Mouse (Mus musculus): ENCODE measurements around the gene Chchd6.
A peak's percentile ranks its signal among the peaks of the same experiment; 100 is the strongest.

Chchd6 gene

GRCm38 (mm10) chr6:89585696-89586095 lies 9.8 kb downstream of the Chchd6 start:
- DNase-seq (ENCODE audit: low spot score in 2 of 2): no peak

DNA sequence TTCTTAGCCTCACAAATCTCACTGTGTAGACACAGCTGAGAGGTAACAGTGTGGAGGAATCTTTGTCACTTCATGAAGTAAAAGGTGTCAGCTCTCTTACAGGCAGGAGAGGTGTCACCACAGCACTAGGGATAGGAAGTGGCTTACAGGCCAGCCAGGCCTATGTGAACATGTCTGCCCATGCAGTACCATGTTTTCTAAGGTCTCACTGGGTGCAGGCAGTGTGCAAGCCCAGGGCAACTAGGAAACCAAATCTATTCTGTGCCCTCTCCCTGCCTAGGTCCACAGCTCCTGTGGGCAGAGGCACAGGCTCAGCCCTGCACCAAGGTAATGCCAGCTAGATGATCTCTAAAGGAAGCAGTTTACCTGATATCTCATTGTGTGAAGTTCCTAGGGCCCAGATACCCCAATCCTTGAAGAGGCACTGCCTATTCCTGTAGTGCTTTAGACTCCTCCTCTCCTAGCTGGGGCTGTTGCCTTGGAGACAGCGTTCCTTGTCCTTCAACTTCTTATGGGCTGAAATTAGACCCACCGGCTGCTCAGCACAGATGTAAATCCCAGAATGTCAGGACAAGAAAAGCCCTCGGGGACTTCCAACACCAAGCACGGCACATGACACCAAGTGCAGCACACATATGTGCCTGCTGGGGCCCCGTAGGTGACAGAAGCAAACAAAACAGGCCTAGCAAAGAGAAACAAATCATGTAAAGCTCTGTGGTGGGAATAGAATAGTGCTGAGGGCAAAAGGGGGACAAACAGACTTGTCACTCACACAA lies 10.6 kb downstream of the Chchd6 start:
- peak in 1 of 2 experiments; percentile 64 for DNase-seq (ENCODE audit: low spot score in 2 of 2)

GRCm38 (mm10) chr6:89583170-89583569 lies 12.3 kb downstream of the Chchd6 start:
- DNase-seq (ENCODE audit: low spot score in 2 of 2): no peak

- DNase-seq (ENCODE audit: low spot score in 2 of 2): no peak
These were observed 20.8 kb downstream of the Chchd6 start for GRCm38 (mm10) chr6:89574641-89575040.

GRCm38 (mm10) chr6:89573768-89574167 lies 21.7 kb downstream of the Chchd6 start:
- DNase-seq (ENCODE audit: low spot score in 2 of 2): no peak

GRCm38 (mm10) chr6:89572921-89573636 lies 22.4 kb downstream of the Chchd6 start:
- no peak for DNase-seq (ENCODE audit: low spot score in 2 of 2)

GRCm38 (mm10) chr6:89569370-89569769 lies 26.1 kb downstream of the Chchd6 start:
- DNase-seq (ENCODE audit: low spot score in 2 of 2): no peak

GRCm38 (mm10) chr6:89566740-89567139 lies 28.7 kb downstream of the Chchd6 start:
- no peak for DNase-seq (ENCODE audit: low spot score in 2 of 2)

DNA sequence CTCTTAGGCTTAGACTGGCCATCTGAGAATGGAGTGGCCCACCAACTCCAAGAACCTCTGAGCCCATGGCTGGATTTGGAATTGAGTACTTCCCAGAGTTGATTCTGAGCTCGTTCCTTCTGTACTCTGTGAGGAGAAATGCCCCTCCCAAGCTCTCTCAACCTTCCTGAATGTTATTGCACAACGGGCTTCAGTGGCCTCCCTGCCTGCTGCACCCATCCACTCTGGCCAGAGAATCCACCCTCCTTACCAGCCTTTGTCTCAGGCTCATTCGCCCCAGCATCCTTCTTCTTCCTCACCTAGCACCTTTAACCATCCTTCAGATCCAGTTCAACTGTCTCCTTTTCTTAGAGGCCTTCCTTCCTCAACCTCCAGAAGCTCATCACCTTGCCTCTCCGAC lies 32.1 kb downstream of the Chchd6 start:
- DNase-seq (ENCODE audit: low spot score in 2 of 2): no peak

DNA sequence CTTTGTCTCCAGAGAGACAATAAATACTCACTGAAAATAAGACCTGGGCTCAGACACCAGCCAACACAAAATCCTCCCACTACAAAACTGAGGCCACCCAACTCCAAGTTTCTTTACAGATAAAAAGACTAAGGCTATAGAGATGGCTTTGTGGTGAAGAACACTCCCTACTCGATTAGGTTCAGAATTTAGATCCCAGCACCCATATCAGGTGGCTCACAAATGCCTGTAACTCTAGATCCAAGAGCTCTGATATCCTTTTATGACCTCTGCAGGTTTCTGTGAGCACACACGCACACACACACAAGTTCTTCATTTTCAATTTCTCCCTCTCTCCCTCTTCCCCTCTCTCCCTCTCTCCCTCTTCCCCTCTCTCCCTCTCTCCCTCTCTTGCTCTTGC lies 34.6 kb downstream of the Chchd6 start:
- DNase-seq (ENCODE audit: low spot score in 2 of 2): no peak

DNA sequence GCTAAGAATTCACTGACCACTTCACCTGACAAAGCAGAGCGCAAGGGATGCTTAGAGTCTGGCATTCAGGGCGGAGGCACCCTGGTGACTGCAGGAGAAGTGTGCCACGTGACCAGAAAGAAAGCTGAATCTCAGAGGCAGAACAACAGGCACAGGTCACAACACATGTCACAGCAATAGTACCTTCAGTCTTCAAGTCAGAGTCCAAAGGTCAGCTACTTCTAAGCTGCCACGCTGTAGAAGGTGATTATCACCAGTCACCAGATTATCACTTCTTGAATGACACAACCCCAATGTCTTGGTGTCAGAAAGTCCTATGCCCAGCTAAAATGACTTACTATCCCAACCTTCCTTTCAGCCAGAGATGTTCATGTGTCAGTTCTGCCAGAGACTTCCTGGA lies 37.8 kb downstream of the Chchd6 start:
- no peak for DNase-seq (ENCODE audit: low spot score in 2 of 2)

GRCm38 (mm10) chr6:89556566-89556965 lies 38.9 kb downstream of the Chchd6 start:
- no peak for DNase-seq (ENCODE audit: low spot score in 2 of 2)

- DNase-seq (ENCODE audit: low spot score in 2 of 2): no peak
These were observed 39.5 kb downstream of the Chchd6 start for GRCm38 (mm10) chr6:89555971-89556370.

GRCm38 (mm10) chr6:89554029-89554428 lies 41.4 kb downstream of the Chchd6 start:
- DNase-seq (ENCODE audit: low spot score in 2 of 2): peak in 1 of 2 experiments; percentile 40

DNA sequence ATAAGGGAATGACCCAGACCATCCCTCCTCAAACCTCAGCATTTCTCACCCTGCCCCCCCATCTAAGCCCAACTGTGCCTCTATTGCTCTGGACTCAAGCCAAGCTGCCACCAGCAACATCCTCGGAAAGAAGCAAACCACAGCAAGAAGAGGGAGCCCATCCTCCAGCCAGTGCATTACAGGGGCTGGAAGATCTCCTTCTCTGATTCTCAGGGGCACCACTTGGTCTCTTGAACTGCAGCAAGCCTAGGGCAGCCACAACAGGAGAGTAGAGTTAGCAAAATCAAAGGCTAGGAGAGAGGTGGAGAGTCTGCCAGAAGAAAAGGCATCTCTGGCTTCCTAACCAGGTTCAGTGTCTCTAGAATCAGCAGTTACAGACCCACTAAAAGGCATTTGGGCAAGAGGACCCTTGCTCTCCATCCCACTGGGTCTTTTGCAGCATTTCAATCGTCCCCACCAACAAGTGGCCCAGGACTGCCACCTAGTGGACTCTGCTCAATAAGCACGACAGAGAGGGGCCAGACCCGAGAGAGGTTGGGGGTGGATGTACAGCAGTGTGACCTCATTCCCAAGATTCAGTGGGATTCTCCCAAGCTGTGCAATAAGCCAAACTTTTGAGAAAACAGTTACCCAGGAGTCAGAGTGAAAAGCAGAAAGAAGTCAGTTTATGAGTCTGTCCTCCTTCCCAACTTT lies 42.3 kb downstream of the Chchd6 start:
- peak; percentile 27 to 80 for DNase-seq (ENCODE audit: low spot score in 2 of 2)

GRCm38 (mm10) chr6:89552321-89553011 lies 43.0 kb downstream of the Chchd6 start:
- peak in 1 of 2 experiments; percentile 39 for DNase-seq (ENCODE audit: low spot score in 2 of 2)

GRCm38 (mm10) chr6:89549157-89549556 lies 46.3 kb downstream of the Chchd6 start:
- no peak for DNase-seq (ENCODE audit: low spot score in 2 of 2)

- no peak for DNase-seq (ENCODE audit: low spot score in 2 of 2)
These were observed 47.5 kb downstream of the Chchd6 start for GRCm38 (mm10) chr6:89547951-89548350.

- no peak for DNase-seq (ENCODE audit: low spot score in 2 of 2)
These were observed 57.2 kb downstream of the Chchd6 start for GRCm38 (mm10) chr6:89538102-89538751.

DNA sequence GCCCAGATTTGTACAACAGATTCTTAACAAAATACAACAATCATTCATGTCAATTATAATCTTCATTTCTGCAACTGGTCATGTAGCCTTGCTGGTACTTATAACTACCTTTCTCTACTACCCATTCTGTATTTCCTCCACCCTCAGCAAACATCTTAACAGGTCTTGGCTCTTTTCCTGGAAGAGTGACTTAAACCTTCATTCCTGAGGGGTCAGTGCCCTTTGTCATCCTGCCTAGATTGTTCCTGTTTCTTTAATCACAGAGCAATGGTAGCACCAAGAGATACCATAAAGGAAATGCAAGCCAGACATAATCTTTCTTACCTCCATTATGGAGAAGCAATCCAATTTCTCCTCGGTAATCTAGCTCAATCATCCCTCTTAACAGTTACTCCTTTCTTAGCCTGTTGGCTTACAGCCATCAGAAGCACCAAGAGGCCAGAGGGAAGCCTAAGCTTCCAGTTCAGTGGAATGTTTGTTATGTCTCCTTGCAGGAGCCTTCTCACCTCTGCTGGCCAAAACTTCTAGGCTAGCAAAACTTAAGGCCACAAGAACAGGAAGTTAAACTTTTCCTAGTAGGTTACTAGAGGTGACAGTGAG lies 59.7 kb downstream of the Chchd6 start:
- no peak for DNase-seq (ENCODE audit: low spot score in 2 of 2)

DNA sequence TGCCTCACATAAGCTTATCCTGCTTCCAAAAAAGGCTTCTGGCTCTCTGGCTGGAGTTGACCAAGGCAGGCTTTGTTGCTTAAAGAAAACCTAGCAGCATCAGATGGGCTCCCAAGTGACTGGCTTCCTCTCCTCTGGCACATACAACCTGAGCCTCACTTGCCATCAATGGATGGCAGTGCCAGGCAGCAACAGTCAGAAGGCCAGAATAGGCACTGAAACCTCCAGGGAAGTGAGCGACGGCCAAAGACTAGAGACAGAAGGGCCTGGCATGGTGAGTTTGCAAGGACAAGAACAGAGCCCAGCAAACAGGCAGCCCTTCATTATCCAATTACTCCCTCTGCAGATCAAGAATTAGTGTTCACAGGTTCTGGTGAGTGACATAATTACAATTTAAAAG lies 70.7 kb downstream of the Chchd6 start:
- DNase-seq (ENCODE audit: low spot score in 2 of 2): no peak
